21 mouse cellular contexts compared by ENCODE assay signal in genomic region chr9:15473206-15473605, GRCm38 (mm10). TPM values are rescaled to one million over a fixed set of nuclear protein-coding genes. Genes with fewer than 3 reads are reported as not detected.
DNase-seq lines count a peak whose midpoint lies in the region; ATAC-seq lines count a peak whose summit lies in the region.
"Had no signal": no experiment of that assay in that cellular context is flagged by ENCODE, and none has a peak within 500 bp of the region (broad histone marks: within the 10 kb centered on the region; RNA-seq: fewer than 3 reads in every experiment).

No protein-coding gene starts in this region.

- H3K36me3 ChIP-seq in liver, embryonic 16.5 days (ENCODE audit: control insufficient read depth, insufficient read depth) = no peaks in the 10 kb centered on the region
- H3K36me3 ChIP-seq in liver, embryonic 12.5 days = no peaks in the 10 kb centered on the region
- H3K36me3 ChIP-seq: embryonic facial prominence, embryonic 13.5 days; forebrain, embryonic 15.5 days; G1E; heart, embryonic 13.5 days; liver, embryonic 13.5 days; neural tube, embryonic 12.5 days had no signal

- peak; percentile 7 to 23 for DNase-seq in cerebellum, adult 18-20 months
- no peak for DNase-seq in cerebellum, postnatal 4 days (ENCODE audit: low spot score in 2 of 2)
- peak; percentile 5 for DNase-seq in kidney, adult 18-20 months
- DNase-seq in kidney, postnatal 25 days = no peak
- DNase-seq in cerebellum, postnatal 25 days = peak; percentile 27 to 32
- DNase-seq: adrenal gland, postnatal 14 days; gastrocnemius, postnatal 25 days; liver, embryonic 13.5 days; thymus, postnatal 25 days had no signal

- no peaks in the 10 kb centered on the region for H3K4me1 ChIP-seq in liver, embryonic 16.5 days (ENCODE audit: control insufficient read depth, low read depth, low read length)
- H3K4me1 ChIP-seq in liver, embryonic 12.5 days = no peaks in the 10 kb centered on the region
- H3K4me1 ChIP-seq: embryonic facial prominence, embryonic 13.5 days; forebrain, embryonic 15.5 days; heart, embryonic 13.5 days; liver, embryonic 13.5 days; neural tube, embryonic 12.5 days had no signal

- H3K4me3 ChIP-seq in liver, embryonic 16.5 days (ENCODE audit: low read depth, low read length) = no peak overlapping the region
- H3K4me3 ChIP-seq in liver, embryonic 12.5 days = no peak overlapping the region
- H3K4me3 ChIP-seq: embryonic facial prominence, embryonic 13.5 days; forebrain, embryonic 15.5 days; heart, embryonic 13.5 days; liver, embryonic 13.5 days; neural tube, embryonic 12.5 days had no signal

- no peak overlapping the region for H3K9ac ChIP-seq in liver, embryonic 16.5 days (ENCODE audit: low read depth, low read length)
- H3K9ac ChIP-seq in liver, embryonic 12.5 days = no peak overlapping the region
- H3K9ac ChIP-seq: embryonic facial prominence, embryonic 13.5 days; forebrain, embryonic 15.5 days; heart, embryonic 13.5 days; liver, embryonic 13.5 days; neural tube, embryonic 12.5 days had no signal

- no peak overlapping the region for H3K4me2 ChIP-seq in liver, embryonic 16.5 days (ENCODE audit: low read depth, low read length)
- H3K4me2 ChIP-seq in liver, embryonic 12.5 days = no peak overlapping the region
- H3K4me2 ChIP-seq: embryonic facial prominence, embryonic 13.5 days; forebrain, embryonic 15.5 days; heart, embryonic 13.5 days; liver, embryonic 13.5 days; midbrain, embryonic 11.5 days; neural tube, embryonic 12.5 days had no signal

- no peak overlapping the region for H3K27ac ChIP-seq in liver, embryonic 16.5 days (ENCODE audit: low read length)
- no peak overlapping the region for H3K27ac ChIP-seq in liver, embryonic 12.5 days
- H3K27ac ChIP-seq: embryonic facial prominence, embryonic 13.5 days; forebrain, embryonic 15.5 days; heart, embryonic 13.5 days; hindbrain, postnatal 0 days; liver, embryonic 13.5 days; neural tube, embryonic 12.5 days had no signal

- 75% methylated on average over 1 of the region's 1 CpGs for WGBS in liver, embryonic 16.5 days (ENCODE audit: insufficient replicate concordance)
- WGBS in liver, embryonic 12.5 days (ENCODE audit: insufficient replicate concordance) = 76% methylated on average over 1 of the region's 1 CpGs

- H3K27me3 ChIP-seq in liver, embryonic 16.5 days (ENCODE audit: control insufficient read depth, insufficient read depth, low read depth, low read length) = no peaks in the 10 kb centered on the region
- no peaks in the 10 kb centered on the region for H3K27me3 ChIP-seq in liver, embryonic 12.5 days (replicated peaks)
- H3K27me3 ChIP-seq: embryonic facial prominence, embryonic 13.5 days; forebrain, embryonic 15.5 days; heart, embryonic 13.5 days; liver, embryonic 13.5 days; neural tube, embryonic 12.5 days had no signal

- ATAC-seq in liver, embryonic 16.5 days (ENCODE audit: low read depth) = peak; percentile 50; the same call in 1 of the 2 replicates
- no peak for ATAC-seq in liver, embryonic 12.5 days
- ATAC-seq in frontal cortex, adult (ENCODE audit: low TSS enrichment) = no peak
- ATAC-seq: activated CD4-positive, CD25-positive, alpha-beta regulatory T cell, adult 4 months; forebrain, embryonic 15.5 days; hindbrain, postnatal 0 days; intestine, postnatal 0 days had no signal

- H3K9me3 ChIP-seq in liver, embryonic 16.5 days (replicated peaks; ENCODE audit: control insufficient read depth, low read length) = no peaks in the 10 kb centered on the region
- no peaks in the 10 kb centered on the region for H3K9me3 ChIP-seq in liver, embryonic 12.5 days (replicated peaks)
- H3K9me3 ChIP-seq: embryonic facial prominence, embryonic 13.5 days; forebrain, embryonic 15.5 days; G1E; heart, embryonic 13.5 days; liver, embryonic 13.5 days; neural tube, embryonic 12.5 days had no signal

RNA-seq across cellular contexts. Expression of gene Smco4, which starts 20.0 kb away (rescaled TPM):
- polyA plus RNA-seq in liver, embryonic 16.5 days (2015; fragmentation: Nextera tagmentation; extraction: Ambion mirVana) = 0.83 and 1.2 TPM in 2 replicates
- 1.1 and 1.6 TPM in 2 replicates for polyA plus RNA-seq in liver, embryonic 12.5 days (2016; fragmentation: Nextera tagmentation; extraction: Ambion mirVana)
- polyA plus RNA-seq: G1E had no signal

Comparison
In these comparisons a context has a peak if more than half of its experiments do, and no peak if none do; other contexts are left out.
1. DNase-seq: peak in cerebellum, adult 18-20 months (2 of 2), kidney, adult 18-20 months (single experiment) and cerebellum, postnatal 25 days (2 of 2); none in cerebellum, postnatal 4 days (0 of 2) and kidney, postnatal 25 days (0 of 2).